Mouse (Mus musculus) midbrain, embryonic 11.5 days (tissue): ENCODE results near the gene Sel1l3. TPM values are rescaled to one million over a fixed set of nuclear protein-coding genes. Genes with fewer than 3 reads are reported as not detected.

ENCODE experiments used
- ATAC-seq: fragments of 200-750 bp; cut with Nextera tagmentation; 2 replicates; pipeline ENCODE4 v1.8.0; 2017; ENCODE audit warnings: moderate TSS enrichment, moderate library complexity; ENCODE audit not compliant: low FRiP score
- DNase-seq: peaks from one replicate; pipeline ENCODE4 v3.0.0; 2015; ENCODE audit warnings: low spot score; ENCODE audit errors: missing footprints
- H3K27ac ChIP-seq: fragments of 300-500 bp; sonication (generic); 2 replicates; pipeline ENCODE4 v1.5.1; 2014; ENCODE audit warnings: low read depth, low read length
- H3K27me3 ChIP-seq: fragments of 300-500 bp; sonication (generic); 2 replicates; pipeline ENCODE4 v1.6.1; 2014; ENCODE audit warnings: mild to moderate bottlenecking, low read length, moderate library complexity, mixed read lengths; ENCODE audit not compliant: control insufficient read depth, insufficient read depth
- H3K36me3 ChIP-seq: fragments of 300-500 bp; sonication (generic); 2 replicates; pipeline ENCODE4 v1.6.1; 2014; ENCODE audit warnings: mild to moderate bottlenecking, low read length, moderate library complexity, mixed read lengths; ENCODE audit not compliant: control insufficient read depth, insufficient read depth
- H3K4me1 ChIP-seq: fragments of 300-500 bp; sonication (generic); 2 replicates; pipeline ENCODE4 v1.6.1; 2014; ENCODE audit warnings: low read length; ENCODE audit not compliant: control insufficient read depth, insufficient read depth
- H3K4me2 ChIP-seq: fragments of 300-500 bp; sonication (generic); 2 replicates; pipeline ENCODE4 v1.6.1; 2014; ENCODE audit warnings: mild to moderate bottlenecking, moderate library complexity
- H3K4me3 ChIP-seq: fragments of 300-500 bp; sonication (generic); 2 replicates; pipeline ENCODE4 v1.5.1; 2014; ENCODE audit warnings: low read depth, low read length
- H3K9ac ChIP-seq: fragments of 300-500 bp; sonication (generic); 2 replicates; pipeline ENCODE4 v1.6.1; 2014; ENCODE audit warnings: low read length
- H3K9me3 ChIP-seq: fragments of 300-500 bp; sonication (generic); 2 replicates; pipeline ENCODE4 v1.6.1; 2016; ENCODE audit warnings: low read length; ENCODE audit not compliant: control insufficient read depth
- WGBS: fragments of 180-500 bp; shearing (Covaris S2); extraction: QIAGEN DNeasy Blood & Tissue Kit; methylation state at CpG from one replicate; pipeline ENCODE4 v1.1.7; 2014; 5-methylcytosine and 5-hydroxymethylcytosine counted together
- polyA plus RNA-seq: library from polyadenylated mRNA; unstranded; fragments of >200 nt; fragmentation: Nextera tagmentation; extraction: Ambion mirVana; gene quantifications from 2 replicates; pipeline ENCODE4 v1.2.1, GENCODE M21; 2014

Gene Sel1l3
- polyA plus RNA-seq, 1 experiment from 2014 or later = 1.4 TPM

GRCm38 (mm10) chr5:53208731-53209130 lies 5.0 kb downstream of the Sel1l3 start:
- Histone ChIP-seq H3K36me3 (no peaks in the 10 kb centered on the region), H3K4me1 (0 out of 2 replicates have a peak, but pooled peaks cover 1% of the 10 kb centered on the region), H3K9ac (no peak overlapping the region), H3K27me3 (peaks cover 11% of the 10 kb centered on the region), H3K9me3 (no peaks in the 10 kb centered on the region), H3K27ac (no peak overlapping the region), H3K4me3 (no peak overlapping the region), H3K4me2 (no peak overlapping the region)
- ATAC-seq (no peak), DNase-seq (no peak)
- 88% methylated on average over 1 of the region's 1 CpGs for whole genome bisulfite sequencing

GRCm38 (mm10) chr5:53206575-53206974 lies 7.2 kb downstream of the Sel1l3 start:
- no peak overlapping the region for H3K27ac ChIP-seq
- WGBS = 85% methylated on average over 5 of the region's 5 CpGs
- DNase-seq = no peak

GRCm38 (mm10) chr5:53202748-53203147 lies 11.0 kb downstream of the Sel1l3 start:
- 82% methylated on average over 8 of the region's 8 CpGs for WGBS
- no peak overlapping the region for H3K4me2 ChIP-seq
- no peak overlapping the region for H3K27ac ChIP-seq
- no peaks in the 10 kb centered on the region for H3K36me3 ChIP-seq
- H3K9ac ChIP-seq = no peak overlapping the region
- H3K4me1 ChIP-seq = no peaks in the 10 kb centered on the region
- DNase-seq (no peak), ATAC-seq (no peak)
- H3K4me3 ChIP-seq = no peak overlapping the region
- H3K27me3 ChIP-seq = no peaks in the 10 kb centered on the region
- H3K9me3 ChIP-seq = no peaks in the 10 kb centered on the region

More at GRCm38 (mm10) chr5:53206575-53206974, 7.2 kb downstream of the Sel1l3 start:
- H3K4me1 ChIP-seq = no peaks in the 10 kb centered on the region
- peaks cover 4% of the 10 kb centered on the region for H3K27me3 ChIP-seq
- no peak overlapping the region for H3K9ac ChIP-seq
- H3K4me3 ChIP-seq = no peak overlapping the region
- H3K36me3 ChIP-seq = no peaks in the 10 kb centered on the region
- no peak for ATAC-seq
- no peak overlapping the region for H3K4me2 ChIP-seq
- no peaks in the 10 kb centered on the region for H3K9me3 ChIP-seq

GRCm38 (mm10) chr5:53200825-53201224 lies 12.9 kb downstream of the Sel1l3 start:
- DNase-seq (no peak), ATAC-seq (no peak)
- no peaks in the 10 kb centered on the region for H3K36me3 ChIP-seq
- no peak overlapping the region for H3K4me3 ChIP-seq
- H3K27ac ChIP-seq = no peak overlapping the region
- no peak overlapping the region for H3K4me2 ChIP-seq
- H3K9me3 ChIP-seq = no peaks in the 10 kb centered on the region
- no peak overlapping the region for H3K9ac ChIP-seq
- no peaks in the 10 kb centered on the region for H3K27me3 ChIP-seq
- H3K4me1 ChIP-seq = no peaks in the 10 kb centered on the region
- 91% methylated on average over 10 of the region's 10 CpGs for WGBS

- no peak overlapping the region for H3K27ac ChIP-seq
- 69% methylated on average over 1 of the region's 1 CpGs for WGBS
- no peak for DNase-seq
These were observed 15.3 kb downstream of the Sel1l3 start for GRCm38 (mm10) chr5:53198408-53198807.

GRCm38 (mm10) chr5:53196387-53197088 lies 17.2 kb downstream of the Sel1l3 start:
- 82% methylated on average over 10 of the region's 10 CpGs for WGBS
- DNase-seq = no peak
- no peak for ATAC-seq

More at GRCm38 (mm10) chr5:53198408-53198807, 15.3 kb downstream of the Sel1l3 start:
- H3K4me2 ChIP-seq = no peak overlapping the region
- H3K4me1 ChIP-seq = no peaks in the 10 kb centered on the region
- H3K4me3 ChIP-seq = no peak overlapping the region
- no peaks in the 10 kb centered on the region for H3K9me3 ChIP-seq
- no peak for ATAC-seq
- H3K36me3 ChIP-seq = no peaks in the 10 kb centered on the region
- H3K27me3 ChIP-seq = no peaks in the 10 kb centered on the region
- H3K9ac ChIP-seq = no peak overlapping the region

GRCm38 (mm10) chr5:53194841-53195240 lies 18.9 kb downstream of the Sel1l3 start:
- Histone ChIP-seq H3K4me1 (no peaks in the 10 kb centered on the region), H3K27me3 (no peaks in the 10 kb centered on the region), H3K4me3 (no peak overlapping the region), H3K9me3 (no peaks in the 10 kb centered on the region), H3K27ac (no peak overlapping the region), H3K4me2 (no peak overlapping the region), H3K9ac (no peak overlapping the region), H3K36me3 (no peaks in the 10 kb centered on the region)
- 89% methylated on average over 3 of the region's 3 CpGs for WGBS
- DNase-seq (no peak), ATAC-seq (no peak)

More at GRCm38 (mm10) chr5:53196387-53197088, 17.2 kb downstream of the Sel1l3 start:
- Histone ChIP-seq H3K9me3 (no peaks in the 10 kb centered on the region), H3K27me3 (no peaks in the 10 kb centered on the region), H3K4me2 (no peak overlapping the region), H3K27ac (no peak overlapping the region), H3K9ac (no peak overlapping the region), H3K4me3 (no peak overlapping the region), H3K4me1 (no peaks in the 10 kb centered on the region), H3K36me3 (no peaks in the 10 kb centered on the region)

- WGBS = 83% methylated on average over 2 of the region's 2 CpGs
- H3K27ac ChIP-seq = no peak overlapping the region
- no peaks in the 10 kb centered on the region for H3K9me3 ChIP-seq
- no peak overlapping the region for H3K4me2 ChIP-seq
- no peak overlapping the region for H3K9ac ChIP-seq
- H3K36me3 ChIP-seq = no peaks in the 10 kb centered on the region
- DNase-seq (no peak), ATAC-seq (no peak)
- H3K4me1 ChIP-seq = no peaks in the 10 kb centered on the region
- H3K27me3 ChIP-seq = no peaks in the 10 kb centered on the region
- no peak overlapping the region for H3K4me3 ChIP-seq
These were observed 19.3 kb downstream of the Sel1l3 start for GRCm38 (mm10) chr5:53194421-53194820.

GRCm38 (mm10) chr5:53193092-53194030 lies 20.4 kb downstream of the Sel1l3 start:
- DNase-seq = no peak
- no peak overlapping the region for H3K4me2 ChIP-seq
- no peak overlapping the region for H3K9ac ChIP-seq
- no peaks in the 10 kb centered on the region for H3K36me3 ChIP-seq
- WGBS = 68% methylated on average over 13 of the region's 13 CpGs
- H3K4me1 ChIP-seq = no peaks in the 10 kb centered on the region
- H3K27ac ChIP-seq = no peak overlapping the region
- no peaks in the 10 kb centered on the region for H3K27me3 ChIP-seq
- no peaks in the 10 kb centered on the region for H3K9me3 ChIP-seq
- no peak overlapping the region for H3K4me3 ChIP-seq
- no peak for ATAC-seq
